Mouse (Mus musculus): ENCODE results near the gene Padi1. TPM values are rescaled to one million over a fixed set of nuclear protein-coding genes. Genes with fewer than 3 reads are reported as not detected.
A peak's percentile ranks its signal among the peaks of the same experiment; 100 is the strongest.

The Padi1 gene
- polyA plus RNA-seq, 1 experiment from 2014 or later, result not detected

GRCm38 (mm10) chr4:140834327-140834934, 11.1 kb downstream of the Padi1 start:
- 74% methylated on average over 6 of the region's 6 CpGs for WGBS
- no peak overlapping the region for H3K4me3 ChIP-seq
- H3K4me2 ChIP-seq (replicated peaks), result no peak overlapping the region
- ATAC-seq (replicated peaks), result no peak
- H3K9me3 ChIP-seq, result no peaks in the 10 kb centered on the region
- H3K27ac ChIP-seq (replicated peaks), result no peak overlapping the region
- H3K27me3 ChIP-seq, result no peaks in the 10 kb centered on the region
- peaks cover 22% of the 10 kb centered on the region; the same call in 1 of the 2 replicates for H3K4me1 ChIP-seq
- no peaks in the 10 kb centered on the region for H3K36me3 ChIP-seq
- H3K9ac ChIP-seq (replicated peaks), result no peak overlapping the region

- no peak for ATAC-seq (replicated peaks)
- Histone ChIP-seq H3K9ac (replicated peaks) (no peak overlapping the region), H3K9me3 (no peaks in the 10 kb centered on the region), H3K4me1 (peaks cover 22% of the 10 kb centered on the region; the same call in 1 of the 2 replicates), H3K27me3 (no peaks in the 10 kb centered on the region), H3K4me2 (replicated peaks) (no peak overlapping the region), H3K27ac (replicated peaks) (no peak overlapping the region), H3K36me3 (no peaks in the 10 kb centered on the region), H3K4me3 (no peak overlapping the region)
- WGBS, result 45% methylated on average over 8 of the region's 8 CpGs
Observed at GRCm38 (mm10) chr4:140832821-140833220, 12.8 kb downstream of the Padi1 start.

- H3K9ac ChIP-seq (replicated peaks), result no peak overlapping the region
- ATAC-seq (replicated peaks), result no peak
- no peak overlapping the region for H3K4me2 ChIP-seq (replicated peaks)
- no peak overlapping the region for H3K4me3 ChIP-seq
- H3K27ac ChIP-seq (replicated peaks), result no peak overlapping the region
- no peaks in the 10 kb centered on the region for H3K27me3 ChIP-seq
- peaks cover 21% of the 10 kb centered on the region; the same call in 1 of the 2 replicates for H3K4me1 ChIP-seq
- 86% methylated on average over 4 of the region's 4 CpGs for WGBS
- H3K36me3 ChIP-seq, result no peaks in the 10 kb centered on the region
- no peaks in the 10 kb centered on the region for H3K9me3 ChIP-seq
Observed at GRCm38 (mm10) chr4:140831808-140832207, 13.8 kb downstream of the Padi1 start.

- H3K36me3 ChIP-seq, result no peaks in the 10 kb centered on the region
- H3K27ac ChIP-seq (replicated peaks), result no peak overlapping the region
- WGBS, result 62% methylated on average over 3 of the region's 3 CpGs
- no peaks in the 10 kb centered on the region for H3K9me3 ChIP-seq
- H3K9ac ChIP-seq (replicated peaks), result no peak overlapping the region
- H3K4me3 ChIP-seq, result no peak overlapping the region
- no peak for ATAC-seq (replicated peaks)
- H3K27me3 ChIP-seq, result no peaks in the 10 kb centered on the region
- no peak overlapping the region for H3K4me2 ChIP-seq (replicated peaks)
- no peaks in the 10 kb centered on the region for H3K4me1 ChIP-seq
Observed at GRCm38 (mm10) chr4:140827237-140827636, 18.3 kb downstream of the Padi1 start.

GRCm38 (mm10) chr4:140825942-140826341, 19.6 kb downstream of the Padi1 start:
- H3K4me3 ChIP-seq, result no peak overlapping the region
- no peak for ATAC-seq (replicated peaks)
- no peak overlapping the region for H3K27ac ChIP-seq (replicated peaks)
- H3K4me2 ChIP-seq (replicated peaks), result no peak overlapping the region
- no peaks in the 10 kb centered on the region for H3K9me3 ChIP-seq
- H3K36me3 ChIP-seq, result no peaks in the 10 kb centered on the region
- no peaks in the 10 kb centered on the region for H3K27me3 ChIP-seq
- H3K4me1 ChIP-seq, result no peaks in the 10 kb centered on the region
- H3K9ac ChIP-seq (replicated peaks), result no peak overlapping the region
- WGBS, result 61% methylated on average over 11 of the region's 11 CpGs

GRCm38 (mm10) chr4:140821988-140822387, 23.6 kb downstream of the Padi1 start:
- Histone ChIP-seq H3K9me3 (no peaks in the 10 kb centered on the region), H3K36me3 (no peaks in the 10 kb centered on the region), H3K4me1 (no peaks in the 10 kb centered on the region), H3K4me3 (no peak overlapping the region), H3K27ac (replicated peaks) (no peak overlapping the region), H3K4me2 (replicated peaks) (no peak overlapping the region), H3K9ac (replicated peaks) (no peak overlapping the region), H3K27me3 (no peaks in the 10 kb centered on the region)
- 57% methylated on average over 5 of the region's 5 CpGs for WGBS
- ATAC-seq (replicated peaks), result no peak

GRCm38 (mm10) chr4:140817413-140817812, 28.2 kb downstream of the Padi1 start:
- no peak overlapping the region for H3K4me3 ChIP-seq
- peaks cover 12% of the 10 kb centered on the region for H3K4me1 ChIP-seq
- no peak overlapping the region for H3K9ac ChIP-seq (replicated peaks)
- H3K27me3 ChIP-seq, result 0 out of 2 replicates have a peak, but pooled peaks cover 7% of the 10 kb centered on the region
- ATAC-seq (replicated peaks), result no peak
- no peaks in the 10 kb centered on the region for H3K9me3 ChIP-seq
- no peak overlapping the region for H3K4me2 ChIP-seq (replicated peaks)
- no peak overlapping the region for H3K27ac ChIP-seq (replicated peaks)
- no peaks in the 10 kb centered on the region for H3K36me3 ChIP-seq
- 92% methylated on average over 8 of the region's 8 CpGs for WGBS

- H3K27me3 ChIP-seq, result 0 out of 2 replicates have a peak, but pooled peaks cover 7% of the 10 kb centered on the region
Observed at GRCm38 (mm10) chr4:140815996-140816917, 29.3 kb downstream of the Padi1 start.

GRCm38 (mm10) chr4:140815496-140815895, 30.1 kb downstream of the Padi1 start:
- Histone ChIP-seq H3K27me3 (0 out of 2 replicates have a peak, but pooled peaks cover 7% of the 10 kb centered on the region), H3K36me3 (no peaks in the 10 kb centered on the region), H3K4me3 (no peak overlapping the region), H3K4me2 (replicated peaks) (no peak overlapping the region), H3K9ac (replicated peaks) (no peak overlapping the region), H3K4me1 (peaks cover 15% of the 10 kb centered on the region), H3K9me3 (no peaks in the 10 kb centered on the region), H3K27ac (replicated peaks) (no peak overlapping the region)
- 67% methylated on average over 5 of the region's 5 CpGs for WGBS
- ATAC-seq (replicated peaks), result no peak

More at GRCm38 (mm10) chr4:140815996-140816917, 29.3 kb downstream of the Padi1 start:
- no peak overlapping the region for H3K9ac ChIP-seq (replicated peaks)
- H3K4me1 ChIP-seq, result peaks cover 15% of the 10 kb centered on the region
- H3K9me3 ChIP-seq, result no peaks in the 10 kb centered on the region
- no peak overlapping the region for H3K4me2 ChIP-seq (replicated peaks)
- WGBS, result 60% methylated on average over 10 of the region's 10 CpGs
- no peaks in the 10 kb centered on the region for H3K36me3 ChIP-seq
- ATAC-seq (replicated peaks), result no peak
- H3K27ac ChIP-seq (replicated peaks), result no peak overlapping the region
- no peak overlapping the region for H3K4me3 ChIP-seq

GRCm38 (mm10) chr4:140814241-140815225, 31.0 kb downstream of the Padi1 start:
- WGBS, result 26% methylated on average over 36 of the region's 36 CpGs
- Histone ChIP-seq H3K36me3 (no peaks in the 10 kb centered on the region), H3K4me1 (peaks cover 15% of the 10 kb centered on the region), H3K27ac (replicated peaks) (no peak overlapping the region), H3K9ac (replicated peaks) (no peak overlapping the region), H3K27me3 (0 out of 2 replicates have a peak, but pooled peaks cover 7% of the 10 kb centered on the region), H3K4me2 (replicated peaks) (peak overlapping the region; percentile 36), H3K4me3 (peak overlapping the region; percentile 22), H3K9me3 (no peaks in the 10 kb centered on the region)
- ATAC-seq (replicated peaks), result no peak

GRCm38 (mm10) chr4:140813358-140814185, 32.0 kb downstream of the Padi1 start:
- Histone ChIP-seq H3K9ac (replicated peaks) (no peak overlapping the region), H3K4me2 (replicated peaks) (peak overlapping the region; percentile 36; the same call in 1 of the 2 replicates), H3K27me3 (0 out of 2 replicates have a peak, but pooled peaks cover 7% of the 10 kb centered on the region), H3K27ac (replicated peaks) (no peak overlapping the region), H3K4me3 (no peak overlapping the region), H3K9me3 (no peaks in the 10 kb centered on the region), H3K36me3 (no peaks in the 10 kb centered on the region), H3K4me1 (peaks cover 15% of the 10 kb centered on the region)
- ATAC-seq (replicated peaks), result no peak
- WGBS, result 21% methylated on average over 13 of the region's 13 CpGs

Measured in forebrain, embryonic 15.5 days (tissue).